Mouse (Mus musculus): ENCODE data around the gene Osbpl6.

The Osbpl6 gene

DNA sequence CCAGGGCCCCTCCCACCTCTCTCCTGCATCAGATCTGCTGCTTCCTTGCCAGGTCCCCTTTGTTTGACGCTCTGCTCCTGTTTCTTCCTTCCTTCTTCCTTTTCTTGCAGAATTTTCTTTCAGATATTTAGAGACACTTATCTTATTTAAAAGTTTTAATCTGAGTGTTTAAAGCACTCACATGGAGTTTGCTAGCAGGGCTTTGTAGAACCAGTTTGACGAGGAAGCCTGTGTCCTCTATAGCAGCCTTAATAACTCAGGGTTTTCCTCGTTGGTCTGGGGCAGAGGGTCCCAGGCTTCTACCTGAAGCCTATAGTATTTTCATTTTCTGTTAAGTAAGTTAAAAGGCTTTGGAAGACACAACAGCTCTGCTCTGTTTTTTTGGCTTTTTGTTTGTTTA lies 20.5 kb downstream of the Osbpl6 start:
- DNase-seq, result no peak

DNA sequence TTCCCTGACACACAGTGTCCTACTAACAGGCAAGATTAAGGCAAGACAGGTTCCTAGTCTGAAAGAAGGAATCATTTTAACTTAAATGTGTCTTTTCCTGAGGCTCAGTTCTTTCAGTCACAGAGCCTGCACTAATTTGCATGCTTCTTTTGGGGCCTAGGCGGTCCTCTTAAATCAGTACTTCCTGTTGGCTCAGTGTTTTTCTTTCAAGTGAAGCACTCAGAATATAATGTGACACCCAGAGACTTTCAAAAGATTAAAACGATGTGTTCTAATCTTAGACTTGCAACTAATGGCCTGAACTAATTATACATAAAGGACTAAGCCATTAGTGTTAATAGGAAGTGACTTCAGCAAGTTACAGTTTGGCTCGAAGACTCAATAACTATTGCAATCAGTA lies 23.0 kb downstream of the Osbpl6 start:
- DNase-seq, result peak in 1 of 2 experiments; percentile 10

GRCm38 (mm10) chr2:76429855-76430254 lies 23.5 kb downstream of the Osbpl6 start:
- DNase-seq, result no peak

DNA sequence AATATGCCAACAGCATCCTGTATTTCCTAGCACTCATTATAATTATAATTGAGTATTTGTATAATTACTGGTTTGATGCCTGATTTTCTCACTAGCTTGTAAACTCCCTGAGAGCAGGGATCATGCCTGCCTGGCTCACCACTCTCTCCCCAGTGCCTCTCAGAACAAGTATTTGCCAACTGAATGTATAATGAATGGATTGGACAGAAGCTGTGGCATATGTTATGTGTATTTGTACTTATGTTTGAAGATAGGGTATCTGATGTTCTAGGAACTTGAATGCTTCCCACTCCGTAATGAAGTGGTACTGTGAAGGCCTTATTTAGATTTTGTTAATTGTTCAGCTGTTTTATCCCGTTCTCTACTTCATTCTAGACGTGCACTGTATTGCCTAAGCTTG lies 24.2 kb downstream of the Osbpl6 start:
- DNase-seq, result no peak

DNA sequence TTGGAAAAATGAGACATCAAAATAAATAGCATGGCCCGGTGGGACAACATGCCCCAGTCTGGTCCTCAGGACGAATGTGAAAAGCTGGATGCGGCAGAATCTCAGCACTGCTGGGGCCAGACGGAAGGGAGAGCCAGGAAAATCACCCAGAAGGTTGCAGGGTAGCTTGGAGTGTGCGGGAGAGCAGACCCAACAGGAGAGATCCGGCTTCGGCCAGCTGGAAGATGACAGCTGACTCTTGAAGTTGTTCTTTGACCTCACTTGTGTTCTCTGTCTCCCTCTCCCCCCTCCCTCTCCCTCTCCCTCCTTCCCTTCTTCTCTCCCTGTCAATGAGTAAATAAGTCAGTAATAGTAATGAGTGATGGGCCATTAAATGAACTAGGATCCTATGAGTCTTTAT lies 27.9 kb downstream of the Osbpl6 start:
- DNase-seq, result no peak

DNA sequence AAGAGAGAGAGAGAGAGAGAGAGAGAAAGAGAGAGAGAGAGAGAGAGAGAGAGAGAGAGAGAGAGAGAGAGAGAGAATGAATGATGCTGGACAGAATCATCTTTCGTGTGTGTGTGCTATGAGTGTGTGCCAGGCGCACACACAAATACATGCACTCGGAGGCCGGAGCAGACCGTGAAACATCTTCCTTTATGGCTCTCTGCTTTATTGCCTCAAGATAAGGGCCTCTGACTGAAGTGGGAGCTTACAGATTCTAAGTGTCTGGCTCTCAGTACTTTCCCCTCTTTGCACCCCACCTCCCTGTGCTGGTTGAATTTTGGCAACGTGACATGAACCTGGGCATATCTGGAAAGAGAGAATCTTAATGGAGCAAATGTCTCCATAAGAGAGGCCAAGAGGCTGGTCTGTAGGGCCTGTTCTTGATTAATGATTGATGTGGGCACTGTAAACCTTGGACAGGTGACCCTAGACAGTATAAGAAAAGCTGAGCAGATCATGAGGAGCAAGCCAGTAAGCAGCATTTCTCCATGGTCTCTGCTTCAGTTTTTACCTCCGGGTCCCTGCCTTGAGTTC lies 29.4 kb downstream of the Osbpl6 start:
- no peak for DNase-seq

- no peak for DNase-seq
Observed at GRCm38 (mm10) chr2:76437372-76437771, 31.1 kb downstream of the Osbpl6 start.

GRCm38 (mm10) chr2:76439540-76439939 lies 33.2 kb downstream of the Osbpl6 start:
- DNase-seq, result no peak

GRCm38 (mm10) chr2:76442086-76442485 lies 35.8 kb downstream of the Osbpl6 start:
- no peak for DNase-seq

DNA sequence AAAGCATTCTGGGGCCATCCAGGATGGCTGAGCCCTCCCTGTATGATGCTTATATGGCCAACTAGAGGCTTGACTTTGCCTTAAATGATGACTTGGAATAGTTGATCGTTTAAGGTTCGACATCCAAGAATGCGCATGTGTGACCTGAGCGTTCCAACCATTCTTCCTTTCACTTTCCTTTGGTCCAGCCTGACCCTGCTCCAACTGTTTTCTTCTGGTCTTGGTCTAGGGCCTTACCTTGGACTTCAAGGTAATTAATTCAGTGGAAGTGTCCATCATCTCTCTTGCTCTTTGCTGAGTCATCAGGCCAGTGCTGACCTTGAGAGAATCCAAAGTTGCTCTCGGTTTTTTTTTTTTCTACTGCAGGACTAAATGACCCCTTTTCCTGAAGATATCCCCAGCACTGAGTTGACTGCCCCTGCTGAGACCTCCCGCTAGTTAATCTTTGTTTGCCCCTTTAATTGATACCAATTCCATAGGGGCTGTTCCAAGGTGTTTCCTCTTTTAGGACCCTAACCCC lies 43.6 kb downstream of the Osbpl6 start:
- DNase-seq, result no peak

GRCm38 (mm10) chr2:76466723-76467122 lies 60.4 kb downstream of the Osbpl6 start:
- no peak for DNase-seq

DNA sequence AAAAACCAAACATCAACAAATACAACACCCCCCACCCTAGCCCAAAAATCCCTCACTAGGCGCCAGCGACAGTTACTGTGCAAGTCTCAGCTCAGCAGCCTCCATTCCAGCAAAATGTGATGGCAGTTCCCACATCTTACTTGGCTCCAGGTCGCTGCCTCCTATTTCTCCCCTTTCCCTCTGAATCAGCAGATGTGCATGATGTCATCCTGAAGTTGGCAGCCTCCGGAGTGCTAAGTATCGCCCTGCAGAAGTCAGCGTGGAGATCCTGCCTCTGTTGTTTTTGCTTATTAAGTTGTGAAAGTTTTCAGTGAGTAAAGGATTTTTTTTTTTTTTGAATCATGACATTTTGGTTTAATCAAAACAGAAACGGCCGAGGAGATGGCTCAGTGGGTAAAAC lies 61.9 kb downstream of the Osbpl6 start:
- no peak for DNase-seq

- DNase-seq, result no peak
Observed at GRCm38 (mm10) chr2:76469091-76469750, 62.9 kb downstream of the Osbpl6 start.

DNA sequence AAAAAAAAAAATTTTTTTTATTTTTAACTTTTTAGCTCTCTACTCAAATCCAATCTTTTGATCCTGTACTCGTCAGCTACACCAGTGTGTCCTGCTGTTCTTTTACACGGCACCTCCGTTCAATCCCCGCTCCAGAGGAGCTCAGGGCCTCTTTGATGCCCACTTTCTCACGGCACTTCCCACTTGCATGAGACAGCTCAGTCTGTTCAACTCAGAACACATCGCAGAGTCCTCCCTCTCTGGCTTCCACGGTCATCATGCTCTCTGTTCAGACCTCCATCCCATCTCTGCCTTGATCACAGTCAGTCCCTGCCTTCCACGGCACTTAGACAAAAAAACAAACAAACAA lies 63.4 kb downstream of the Osbpl6 start:
- no peak for DNase-seq

- no peak for DNase-seq
Observed at GRCm38 (mm10) chr2:76470391-76470790, 64.1 kb downstream of the Osbpl6 start.

DNA sequence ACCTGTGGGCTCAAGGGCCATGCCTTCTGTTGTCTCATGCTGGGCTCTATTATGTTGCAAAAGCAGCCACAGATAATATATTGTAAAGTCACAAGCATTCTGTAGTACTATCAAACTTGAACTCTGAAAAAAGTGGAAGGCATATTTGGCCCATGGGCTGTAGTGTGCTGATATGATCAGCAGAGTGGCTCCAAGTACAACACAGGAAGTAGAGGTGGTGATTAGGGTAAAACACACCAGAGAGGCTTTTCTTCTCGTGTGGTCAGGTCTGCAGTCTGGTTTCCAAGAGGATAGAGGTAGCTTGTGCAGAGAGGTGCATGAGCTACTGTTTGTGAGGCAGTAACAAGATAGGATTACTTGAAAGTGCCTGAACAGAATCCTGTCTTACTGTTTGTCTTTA lies 69.5 kb downstream of the Osbpl6 start:
- DNase-seq, result no peak

GRCm38 (mm10) chr2:76488764-76489163 lies 82.5 kb downstream of the Osbpl6 start:
- DNase-seq, result no peak

DNA sequence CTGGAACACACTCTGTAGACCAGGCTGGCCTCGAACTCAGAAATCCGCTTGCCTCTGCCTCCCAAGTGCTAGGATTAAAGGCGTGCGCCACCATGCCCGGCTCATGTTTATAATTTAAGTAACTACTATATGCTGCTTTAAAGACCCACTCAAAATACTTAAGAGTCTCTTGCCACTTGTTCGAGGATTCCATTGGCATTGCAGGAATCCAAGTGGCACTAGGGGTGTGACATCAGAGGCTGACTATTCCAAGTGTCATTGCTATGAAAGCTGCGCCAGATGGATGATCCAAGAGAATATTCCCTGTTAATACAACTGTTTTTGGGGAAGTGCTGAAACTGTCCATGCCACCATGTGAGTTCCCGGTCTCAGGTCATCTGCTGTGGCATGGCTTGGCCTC lies 83.9 kb downstream of the Osbpl6 start:
- no peak for DNase-seq

GRCm38 (mm10) chr2:76491371-76491770 lies 85.1 kb downstream of the Osbpl6 start:
- no peak for DNase-seq

GRCm38 (mm10) chr2:76492224-76492623 lies 85.9 kb downstream of the Osbpl6 start:
- DNase-seq, result no peak

GRCm38 (mm10) chr2:76496006-76496748 lies 89.9 kb downstream of the Osbpl6 start:
- no peak for DNase-seq

- DNase-seq, result no peak
Observed at GRCm38 (mm10) chr2:76496749-76497140, 90.4 kb downstream of the Osbpl6 start.

GRCm38 (mm10) chr2:76498891-76499290 lies 92.6 kb downstream of the Osbpl6 start:
- no peak for DNase-seq

DNA sequence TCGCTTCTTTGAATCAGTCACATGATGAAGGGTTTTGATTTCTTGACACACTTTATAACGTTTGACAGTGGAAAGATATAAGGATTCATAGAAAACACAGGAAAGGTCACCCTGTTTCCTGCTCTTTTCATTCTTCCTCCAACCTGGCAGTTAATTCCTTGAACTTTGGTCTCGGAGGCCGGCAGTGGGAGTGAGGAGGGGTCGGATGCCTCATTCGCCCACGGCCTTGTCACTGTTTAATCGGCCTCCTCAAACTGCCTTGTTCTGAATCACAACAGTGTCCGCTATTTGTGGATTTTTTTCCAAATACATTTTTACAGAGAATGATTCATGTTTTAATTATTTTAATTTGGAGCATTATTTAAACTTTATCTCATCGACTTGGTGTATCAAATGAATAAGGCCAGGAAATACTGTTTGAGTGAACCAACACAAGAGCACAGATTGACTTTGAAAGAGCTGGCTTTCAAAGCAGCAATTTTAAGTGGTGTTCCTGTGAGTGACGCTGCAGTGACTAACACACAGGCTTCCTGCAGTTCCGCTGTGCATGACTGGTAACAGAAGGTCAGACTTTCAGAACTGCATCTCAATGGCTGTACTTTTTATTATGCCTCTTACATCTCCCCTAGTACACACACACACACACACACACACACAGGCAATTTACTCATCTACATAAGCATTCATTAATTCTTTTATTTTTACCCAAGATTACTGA lies 98.0 kb downstream of the Osbpl6 start:
- DNase-seq, result no peak

Data from B cell, adult 2 months (primary cell).